Mouse (Mus musculus) cerebellum, adult 11 months (tissue): ENCODE results near the gene Ctnnd1.

Experiments used
- DNase-seq: peaks from one replicate; pipeline ENCODE4 v3.0.0; 2022

The Ctnnd1 gene

GRCm38 (mm10) chr2:84646138-84646537, 4.4 kb downstream of the Ctnnd1 start:
- DNase-seq = no peak

GRCm38 (mm10) chr2:84640833-84641232, 9.7 kb downstream of the Ctnnd1 start:
- DNase-seq = no peak

- DNase-seq = no peak
Measured at GRCm38 (mm10) chr2:84638428-84639220, 11.9 kb downstream of the Ctnnd1 start.

GRCm38 (mm10) chr2:84637452-84638165, 13.0 kb downstream of the Ctnnd1 start:
- no peak for DNase-seq

- no peak for DNase-seq
Measured at GRCm38 (mm10) chr2:84636231-84636741, 14.3 kb downstream of the Ctnnd1 start.

- DNase-seq = peak; percentile 39
Measured at GRCm38 (mm10) chr2:84635611-84636010, 15.0 kb downstream of the Ctnnd1 start.

GRCm38 (mm10) chr2:84634934-84635482, 15.6 kb downstream of the Ctnnd1 start:
- no peak for DNase-seq

- DNase-seq = no peak
Measured at GRCm38 (mm10) chr2:84634006-84634405, 16.6 kb downstream of the Ctnnd1 start.

GRCm38 (mm10) chr2:84632999-84633398, 17.6 kb downstream of the Ctnnd1 start:
- DNase-seq = no peak

- no peak for DNase-seq
Measured at GRCm38 (mm10) chr2:84632001-84632400, 18.6 kb downstream of the Ctnnd1 start.

- no peak for DNase-seq
Measured at GRCm38 (mm10) chr2:84627036-84627435, 23.5 kb downstream of the Ctnnd1 start.

- no peak for DNase-seq
Measured at GRCm38 (mm10) chr2:84626366-84626975, 24.1 kb downstream of the Ctnnd1 start.

GRCm38 (mm10) chr2:84624201-84624600, 26.4 kb downstream of the Ctnnd1 start:
- no peak for DNase-seq

GRCm38 (mm10) chr2:84623428-84624119, 27.0 kb downstream of the Ctnnd1 start:
- DNase-seq = no peak

- DNase-seq = no peak
Measured at GRCm38 (mm10) chr2:84622668-84623067, 27.9 kb downstream of the Ctnnd1 start.

- no peak for DNase-seq
Measured at GRCm38 (mm10) chr2:84619646-84620340, 30.8 kb downstream of the Ctnnd1 start.

GRCm38 (mm10) chr2:84618914-84619313, 31.7 kb downstream of the Ctnnd1 start:
- no peak for DNase-seq

- DNase-seq = peak; percentile 24
Measured at GRCm38 (mm10) chr2:84617637-84618515, 32.7 kb downstream of the Ctnnd1 start.

- no peak for DNase-seq
Measured at GRCm38 (mm10) chr2:84612764-84613163, 37.8 kb downstream of the Ctnnd1 start.

GRCm38 (mm10) chr2:84607842-84608241, 42.7 kb downstream of the Ctnnd1 start:
- DNase-seq = no peak

- no peak for DNase-seq
Measured at GRCm38 (mm10) chr2:84600977-84601376, 49.6 kb downstream of the Ctnnd1 start.
